Mouse (Mus musculus) embryonic facial prominence, embryonic 15.5 days (tissue): ENCODE results near the gene Clmp. TPM values are rescaled to one million over a fixed set of nuclear protein-coding genes. Genes with fewer than 3 reads are reported as not detected.
A peak's percentile ranks its signal among the peaks of the same experiment; 100 is the strongest.

Experiments used
- ATAC-seq: fragments of 200-750 bp; cut with Nextera tagmentation; 2 replicates; pipeline ENCODE4 v1.8.0; 2017; ENCODE audit warnings: low read depth, moderate TSS enrichment; ENCODE audit not compliant: insufficient number of reproducible peaks, low FRiP score, low TSS enrichment
- H3K27ac ChIP-seq: fragments of 300-500 bp; sonication (generic); replicated peaks from 2 replicates; pipeline ENCODE4 v1.5.1; 2015; ENCODE audit warnings: mild to moderate bottlenecking, inconsistent platforms
- H3K27me3 ChIP-seq: fragments of 300-500 bp; sonication (generic); 2 replicates; pipeline ENCODE4 v1.6.1; 2015; ENCODE audit warnings: inconsistent platforms
- H3K36me3 ChIP-seq: fragments of 300-500 bp; sonication (generic); 2 replicates; pipeline ENCODE4 v1.6.1; 2015; ENCODE audit warnings: mild to moderate bottlenecking, inconsistent platforms
- H3K4me1 ChIP-seq: fragments of 300-500 bp; sonication (generic); 2 replicates; pipeline ENCODE4 v1.6.1; 2015; ENCODE audit warnings: inconsistent platforms
- H3K4me2 ChIP-seq: fragments of 300-500 bp; sonication (generic); replicated peaks from 2 replicates; pipeline ENCODE4 v1.6.1; 2015; ENCODE audit warnings: mild to moderate bottlenecking, inconsistent platforms
- H3K4me3 ChIP-seq: fragments of 300-500 bp; sonication (generic); replicated peaks from 2 replicates; pipeline ENCODE4 v1.5.1; 2015; ENCODE audit warnings: mild to moderate bottlenecking, inconsistent platforms
- H3K9ac ChIP-seq: fragments of 300-500 bp; sonication (generic); 2 replicates; pipeline ENCODE4 v1.6.1; 2015; ENCODE audit warnings: inconsistent platforms
- H3K9me3 ChIP-seq: fragments of 300-500 bp; sonication (generic); replicated peaks from 2 replicates; pipeline ENCODE4 v1.6.1; 2016; ENCODE audit warnings: inconsistent platforms
- WGBS: fragments of 180-500 bp; shearing (Covaris S2); methylation state at CpG from one replicate; pipeline ENCODE4 v1.1.7; 2015; 5-methylcytosine and 5-hydroxymethylcytosine counted together
- polyA plus RNA-seq: library from polyadenylated mRNA; unstranded; fragments of >200 nt; fragmentation: Nextera tagmentation; extraction: Ambion mirVana; gene quantifications from 2 replicates; pipeline ENCODE4 v1.2.1, GENCODE M21; 2015

The Clmp gene
- polyA plus RNA-seq, result 37.9 and 41.4 TPM in 2 replicates

GRCm38 (mm10) chr9:40685801-40686420, at the start of gene Clmp:
Gene Clmp (plus strand): TSS chr9:40685962.
- under 1% methylated on average over 50 of the region's 53 CpGs for WGBS
- ATAC-seq, result peak; percentile 67
- H3K36me3 ChIP-seq, result no peaks in the 10 kb centered on the region
- H3K27ac ChIP-seq, result peak within 1 kb of the TSS; percentile 98
- H3K4me1 ChIP-seq, result peaks cover 33% of the 10 kb centered on the region
- no peaks in the 10 kb centered on the region for H3K9me3 ChIP-seq
- H3K9ac ChIP-seq, result peak within 1 kb of the TSS; percentile 79
- no peaks in the 10 kb centered on the region for H3K27me3 ChIP-seq
- H3K4me3 ChIP-seq, result peak within 1 kb of the TSS; percentile 77
- peak within 1 kb of the TSS; percentile 87 for H3K4me2 ChIP-seq

- no peak overlapping the region for H3K9ac ChIP-seq
These were observed 49.7 kb upstream of the Clmp start for GRCm38 (mm10) chr9:40636054-40636453.

GRCm38 (mm10) chr9:40637705-40638393, 47.9 kb upstream of the Clmp start:
- peaks cover 13% of the 10 kb centered on the region for H3K4me1 ChIP-seq
- H3K9ac ChIP-seq, result 0 out of 2 replicates have a peak overlapping the region, but pooled peaks have one; percentile 12
- no peak for ATAC-seq

More at GRCm38 (mm10) chr9:40636054-40636453, 49.7 kb upstream of the Clmp start:
- Histone ChIP-seq H3K4me2 (no peak overlapping the region), H3K9me3 (no peaks in the 10 kb centered on the region), H3K4me1 (peaks cover 16% of the 10 kb centered on the region), H3K36me3 (no peaks in the 10 kb centered on the region), H3K4me3 (no peak overlapping the region), H3K27ac (no peak overlapping the region), H3K27me3 (no peaks in the 10 kb centered on the region)
- ATAC-seq, result 0 out of 2 replicates have a peak, but pooled peaks have one; percentile 47
- 5% methylated on average over 2 of the region's 2 CpGs for WGBS

GRCm38 (mm10) chr9:40638394-40639049, 47.2 kb upstream of the Clmp start:
- Histone ChIP-seq H3K36me3 (no peaks in the 10 kb centered on the region), H3K27me3 (0 out of 2 replicates have a peak, but pooled peaks cover 3% of the 10 kb centered on the region), H3K9me3 (no peaks in the 10 kb centered on the region), H3K4me1 (peaks cover 13% of the 10 kb centered on the region), H3K27ac (no peak overlapping the region), H3K9ac (0 out of 2 replicates have a peak overlapping the region, but pooled peaks have one; percentile 12), H3K4me2 (peak overlapping the region; percentile 67), H3K4me3 (peak overlapping the region; percentile 44)
- 4% methylated on average over 14 of the region's 14 CpGs for WGBS
- ATAC-seq, result 0 out of 2 replicates have a peak, but pooled peaks have one; percentile 40

More at GRCm38 (mm10) chr9:40637705-40638393, 47.9 kb upstream of the Clmp start:
- peak overlapping the region; percentile 67 for H3K4me2 ChIP-seq
- H3K9me3 ChIP-seq, result no peaks in the 10 kb centered on the region
- 25% methylated on average over 8 of the region's 8 CpGs for WGBS
- H3K36me3 ChIP-seq, result no peaks in the 10 kb centered on the region
- H3K27me3 ChIP-seq, result 0 out of 2 replicates have a peak, but pooled peaks cover 1% of the 10 kb centered on the region
- peak overlapping the region; percentile 44 for H3K4me3 ChIP-seq
- no peak overlapping the region for H3K27ac ChIP-seq

- ATAC-seq, result no peak
- Histone ChIP-seq H3K9me3 (no peaks in the 10 kb centered on the region), H3K4me1 (peaks cover 13% of the 10 kb centered on the region), H3K27ac (no peak overlapping the region), H3K36me3 (no peaks in the 10 kb centered on the region), H3K27me3 (0 out of 2 replicates have a peak, but pooled peaks cover 3% of the 10 kb centered on the region), H3K4me3 (no peak overlapping the region), H3K9ac (no peak overlapping the region), H3K4me2 (no peak overlapping the region)
- 80% methylated on average over 10 of the region's 10 CpGs for WGBS
These were observed 46.1 kb upstream of the Clmp start for GRCm38 (mm10) chr9:40639536-40640187.

- Histone ChIP-seq H3K4me2 (no peak overlapping the region), H3K4me3 (no peak overlapping the region), H3K9me3 (no peaks in the 10 kb centered on the region), H3K36me3 (no peaks in the 10 kb centered on the region), H3K9ac (no peak overlapping the region), H3K27me3 (0 out of 2 replicates have a peak, but pooled peaks cover 3% of the 10 kb centered on the region), H3K27ac (no peak overlapping the region), H3K4me1 (peaks cover 13% of the 10 kb centered on the region)
- WGBS, result 36% methylated on average over 2 of the region's 2 CpGs
- no peak for ATAC-seq
These were observed 44.4 kb upstream of the Clmp start for GRCm38 (mm10) chr9:40641318-40641717.

GRCm38 (mm10) chr9:40642470-40643220, 43.1 kb upstream of the Clmp start:
- Histone ChIP-seq H3K27ac (no peak overlapping the region), H3K4me2 (no peak overlapping the region), H3K9ac (no peak overlapping the region), H3K9me3 (no peaks in the 10 kb centered on the region), H3K27me3 (0 out of 2 replicates have a peak, but pooled peaks cover 3% of the 10 kb centered on the region), H3K36me3 (no peaks in the 10 kb centered on the region), H3K4me1 (peaks cover 9% of the 10 kb centered on the region), H3K4me3 (no peak overlapping the region)
- no peak for ATAC-seq
- 28% methylated on average over 16 of the region's 16 CpGs for WGBS

GRCm38 (mm10) chr9:40649444-40649843, 36.3 kb upstream of the Clmp start:
- no peak overlapping the region for H3K9ac ChIP-seq
- WGBS, result 87% methylated on average over 3 of the region's 3 CpGs
- no peaks in the 10 kb centered on the region for H3K27me3 ChIP-seq
- no peaks in the 10 kb centered on the region for H3K4me1 ChIP-seq
- no peaks in the 10 kb centered on the region for H3K36me3 ChIP-seq
- no peak overlapping the region for H3K4me2 ChIP-seq
- no peak for ATAC-seq
- H3K4me3 ChIP-seq, result no peak overlapping the region
- H3K9me3 ChIP-seq, result no peaks in the 10 kb centered on the region
- H3K27ac ChIP-seq, result no peak overlapping the region

- H3K27ac ChIP-seq, result no peak overlapping the region
These were observed 35.8 kb upstream of the Clmp start for GRCm38 (mm10) chr9:40649983-40650382.

GRCm38 (mm10) chr9:40651239-40651859, 34.4 kb upstream of the Clmp start:
- Histone ChIP-seq H3K9ac (no peak overlapping the region), H3K27ac (no peak overlapping the region), H3K9me3 (no peaks in the 10 kb centered on the region), H3K4me1 (no peaks in the 10 kb centered on the region), H3K4me2 (no peak overlapping the region), H3K36me3 (no peaks in the 10 kb centered on the region), H3K4me3 (no peak overlapping the region), H3K27me3 (no peaks in the 10 kb centered on the region)
- WGBS, result 84% methylated on average over 4 of the region's 4 CpGs
- ATAC-seq, result no peak

More at GRCm38 (mm10) chr9:40649983-40650382, 35.8 kb upstream of the Clmp start:
- 59% methylated on average over 6 of the region's 6 CpGs for WGBS
- Histone ChIP-seq H3K36me3 (no peaks in the 10 kb centered on the region), H3K4me3 (no peak overlapping the region), H3K9me3 (no peaks in the 10 kb centered on the region), H3K4me1 (no peaks in the 10 kb centered on the region), H3K9ac (no peak overlapping the region), H3K4me2 (no peak overlapping the region), H3K27me3 (no peaks in the 10 kb centered on the region)
- no peak for ATAC-seq
